Mouse (Mus musculus) heart, adult 2 months (tissue): ENCODE measurements at regions not wholly inside any gene's neighbourhood (a gene's known extent, or its start where the extent isn't known, plus 50 kb on each side); places are given as distances from the start of the nearest gene placed in this dataset.
"Not testable (repeated sequence)": the region's sequence is repeated elsewhere in the genome, so short reads cannot be mapped to it uniquely, and the experiment has no call there.

Experiments
- CTCF ChIP-seq: fragments of 200-600 bp; IDR thresholded peaks from 2 replicates; pipeline ENCODE4 v1.8.1; 2022; ENCODE audit warnings: antibody characterized with exemption, mild to moderate bottlenecking, moderate library complexity
- EP300 ChIP-seq: fragments of 200-500 bp; IDR thresholded peaks from 2 replicates; pipeline ENCODE4 v1.6.1; 2011; ENCODE audit warnings: low read depth, low read length, control low read depth; ENCODE audit not compliant: insufficient read depth
- POLR2A ChIP-seq: fragments of 200-500 bp; IDR thresholded peaks from 2 replicates; pipeline ENCODE4 v1.6.1; 2011; ENCODE audit warnings: mild to moderate bottlenecking, low read depth, low read length, control low read depth; ENCODE audit not compliant: insufficient read depth

GRCm38 (mm10) chr12:115468569-115468968 is 579.0 kb upstream of the Zfp386 start:
- not testable (repeated sequence) for TF ChIP-seq EP300, CTCF, POLR2A
